17 mouse cellular contexts compared by ENCODE assay signal in genomic region chr9:103679234-103679633, GRCm38 (mm10).
DNase-seq lines count a peak whose midpoint lies in the region; ATAC-seq lines count a peak whose summit lies in the region.
"Had no signal": no experiment of that assay in that cellular context is flagged by ENCODE, and none has a peak within 500 bp of the region (broad histone marks: within the 10 kb centered on the region; RNA-seq: fewer than 3 reads in every experiment).

No protein-coding gene starts in this region.

- no peak overlapping the region for H3K9ac ChIP-seq in kidney, embryonic 14.5 days (ENCODE audit: low read depth, low read length)
- H3K9ac ChIP-seq in heart, embryonic 16.5 days (ENCODE audit: low read length): peak overlapping the region; percentile 53; the same call in 1 of the 2 replicates
- H3K9ac ChIP-seq: embryonic facial prominence, embryonic 15.5 days; forebrain, embryonic 13.5 days; limb, embryonic 15.5 days; liver, postnatal 0 days had no signal

- no peak overlapping the region for H3K4me2 ChIP-seq in kidney, embryonic 14.5 days (replicated peaks; ENCODE audit: low read depth, low read length)
- H3K4me2 ChIP-seq in heart, embryonic 16.5 days (ENCODE audit: low read depth, low read length): peak overlapping the region; percentile 52
- H3K4me2 ChIP-seq: embryonic facial prominence, embryonic 15.5 days; forebrain, embryonic 13.5 days; limb, embryonic 15.5 days had no signal

- H3K4me3 ChIP-seq in heart, embryonic 10.5 days: peak overlapping the region; percentile 35
- no peak overlapping the region for H3K4me3 ChIP-seq in kidney, embryonic 14.5 days (ENCODE audit: low read length)
- peak overlapping the region; percentile 5; the same call in 1 of the 2 replicates for H3K4me3 ChIP-seq in heart, embryonic 16.5 days (ENCODE audit: low read length)
- H3K4me3 ChIP-seq: embryonic facial prominence, embryonic 15.5 days; forebrain, embryonic 13.5 days; left cerebral cortex, adult 2 months; limb, embryonic 15.5 days had no signal

- H3K9me3 ChIP-seq in heart, embryonic 10.5 days: no peaks in the 10 kb centered on the region
- no peaks in the 10 kb centered on the region for H3K9me3 ChIP-seq in kidney, embryonic 14.5 days (ENCODE audit: control insufficient read depth, low read length)
- H3K9me3 ChIP-seq in heart, embryonic 16.5 days (replicated peaks; ENCODE audit: control insufficient read depth, low read length): no peaks in the 10 kb centered on the region
- H3K9me3 ChIP-seq: embryonic facial prominence, embryonic 15.5 days; forebrain, embryonic 13.5 days; limb, embryonic 15.5 days had no signal

- peaks cover 75% of the 10 kb centered on the region for H3K4me1 ChIP-seq in heart, embryonic 10.5 days
- peaks cover 10% of the 10 kb centered on the region for H3K4me1 ChIP-seq in kidney, embryonic 14.5 days (ENCODE audit: control insufficient read depth, insufficient read depth, low read length)
- peaks cover 52% of the 10 kb centered on the region for H3K4me1 ChIP-seq in heart, embryonic 16.5 days (ENCODE audit: control insufficient read depth, insufficient read depth, low read length)
- H3K4me1 ChIP-seq: embryonic facial prominence, embryonic 15.5 days had no signal

- 6% methylated on average over 2 of the region's 2 CpGs for WGBS in heart, embryonic 10.5 days
- WGBS in kidney, embryonic 14.5 days: 32% methylated on average over 2 of the region's 2 CpGs
- WGBS in heart, embryonic 16.5 days: 11% methylated on average over 2 of the region's 2 CpGs

- H3K27me3 ChIP-seq in heart, embryonic 10.5 days (ENCODE audit: insufficient read depth, poor library complexity, severe bottlenecking): no peaks in the 10 kb centered on the region
- H3K27me3 ChIP-seq in kidney, embryonic 14.5 days (ENCODE audit: control insufficient read depth, insufficient read depth, low read length): no peaks in the 10 kb centered on the region
- H3K27me3 ChIP-seq in heart, embryonic 16.5 days (ENCODE audit: control insufficient read depth, insufficient read depth, low read length): no peaks in the 10 kb centered on the region
- H3K27me3 ChIP-seq: embryonic facial prominence, embryonic 15.5 days; limb, embryonic 15.5 days; Patski had no signal

- ATAC-seq in kidney, embryonic 14.5 days (ENCODE audit: low FRiP score, low TSS enrichment): no peak
- ATAC-seq in heart, embryonic 16.5 days (replicated peaks; ENCODE audit: extremely low read depth, insufficient read depth, low FRiP score): peak; percentile 45
- ATAC-seq: forebrain, embryonic 13.5 days; liver, postnatal 0 days; Patski had no signal

- DNase-seq in heart, embryonic 10.5 days (ENCODE audit: low spot score): no peak
- DNase-seq in heart, adult 8-10 months (ENCODE audit: low spot score): no peak
- DNase-seq in kidney, postnatal 14 days: peak; percentile 17
- DNase-seq in R1 (ENCODE audit: low read depth, low spot score): peak; percentile 49
- no peak for DNase-seq in cerebellum, adult 8-10 months
- DNase-seq in thymus, postnatal 10 days (ENCODE audit: low spot score in 2 of 2): no peak
- DNase-seq: cerebellum, adult 11-12 months; liver, postnatal 0 days; midbrain, embryonic 14.5 days; right cerebral cortex, postnatal 14 days had no signal

- H3K36me3 ChIP-seq in heart, embryonic 10.5 days: no peaks in the 10 kb centered on the region
- H3K36me3 ChIP-seq in kidney, embryonic 14.5 days (ENCODE audit: control insufficient read depth, insufficient read depth, low read length): no peaks in the 10 kb centered on the region
- H3K36me3 ChIP-seq in heart, embryonic 16.5 days (ENCODE audit: control insufficient read depth, insufficient read depth): no peaks in the 10 kb centered on the region
- H3K36me3 ChIP-seq: embryonic facial prominence, embryonic 15.5 days; limb, embryonic 15.5 days had no signal

- H3K27ac ChIP-seq in heart, embryonic 10.5 days: peak overlapping the region; percentile 92
- no peak overlapping the region for H3K27ac ChIP-seq in kidney, embryonic 14.5 days (ENCODE audit: low read depth, low read length)
- H3K27ac ChIP-seq in heart, embryonic 16.5 days (ENCODE audit: low read length): peak overlapping the region; percentile 96
- H3K27ac ChIP-seq: embryonic facial prominence, embryonic 15.5 days; forebrain, embryonic 13.5 days; left cerebral cortex, adult 2 months; limb, embryonic 15.5 days had no signal

Comparison
In these comparisons a context has a peak if more than half of its experiments do, and no peak if none do; other contexts are left out.
1. DNase-seq: peak in kidney, postnatal 14 days (single experiment) and R1 (single experiment); none in heart, embryonic 10.5 days (single experiment), heart, adult 8-10 months (single experiment), cerebellum, adult 8-10 months (single experiment) and thymus, postnatal 10 days (0 of 2).